Comparison of ENCODE assay signal across 8 mouse cellular contexts in the genomic region with DNA sequence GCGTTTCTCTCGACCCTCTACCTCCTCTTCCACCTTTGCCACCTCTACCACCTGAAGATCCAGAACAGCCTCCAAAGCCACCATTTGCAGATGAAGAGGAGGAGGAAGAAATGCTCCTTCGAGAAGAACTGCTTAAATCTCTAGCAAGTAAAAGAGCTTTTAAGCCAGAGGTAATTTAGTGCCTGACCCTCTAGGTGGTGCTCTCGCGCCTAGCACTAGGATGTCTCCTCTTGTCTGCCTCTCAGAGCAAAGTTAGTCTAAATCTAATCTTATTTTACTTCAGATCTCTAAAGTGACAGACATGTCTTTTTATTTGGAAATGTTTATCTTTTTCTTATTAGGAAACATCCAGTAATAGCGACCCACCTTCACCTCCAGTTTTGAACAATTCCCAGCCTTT. TPM values are rescaled to one million over a fixed set of nuclear protein-coding genes. Genes with fewer than 3 reads are reported as not detected.
DNase-seq lines count a peak whose midpoint lies in the region; ATAC-seq lines count a peak whose summit lies in the region.

No protein-coding gene starts in this region.

- 66% methylated on average over 6 of the region's 6 CpGs for WGBS in embryonic facial prominence, embryonic 14.5 days
- 74% methylated on average over 6 of the region's 6 CpGs for WGBS in limb, embryonic 10.5 days

- ATAC-seq in embryonic facial prominence, embryonic 14.5 days (ENCODE audit: low read depth): no peak

- DNase-seq in ovary, postnatal 14 days (ENCODE audit: low spot score): peak; percentile 32
- no peak for DNase-seq in ovary, adult 18-20 months (ENCODE audit: low spot score)
- peak; percentile 48 to 72 for DNase-seq in adrenal gland, postnatal 36 days
- peak; percentile 77 for DNase-seq in embryonic facial prominence, embryonic 14.5 days (ENCODE audit: low spot score)
- DNase-seq in induced T-regulatory cell, adult 2 months (ENCODE audit: low read depth): peak; percentile 77
- peak; percentile 57 for DNase-seq in limb, embryonic 10.5 days (ENCODE audit: low spot score)
- peak; percentile 46 for DNase-seq in retina, postnatal 7 days (ENCODE audit: low read depth, low spot score)
- DNase-seq in urinary bladder, postnatal 36 days (ENCODE audit: low spot score in 2 of 2): peak; percentile 29 to 34

- H3K9me3 ChIP-seq in embryonic facial prominence, embryonic 14.5 days (ENCODE audit: control insufficient read depth, low read length): no peaks in the 10 kb centered on the region
- H3K9me3 ChIP-seq in limb, embryonic 10.5 days (replicated peaks): no peaks in the 10 kb centered on the region

- peaks cover 84% of the 10 kb centered on the region for H3K36me3 ChIP-seq in embryonic facial prominence, embryonic 14.5 days (ENCODE audit: control insufficient read depth, insufficient read depth, low read length)
- H3K36me3 ChIP-seq in limb, embryonic 10.5 days: peaks cover 94% of the 10 kb centered on the region

- H3K4me3 ChIP-seq in embryonic facial prominence, embryonic 14.5 days (ENCODE audit: low read depth, low read length): no peak overlapping the region
- no peak overlapping the region for H3K4me3 ChIP-seq in limb, embryonic 10.5 days

- no peaks in the 10 kb centered on the region for H3K4me1 ChIP-seq in embryonic facial prominence, embryonic 14.5 days (ENCODE audit: control insufficient read depth, insufficient read depth, low read length)
- H3K4me1 ChIP-seq in limb, embryonic 10.5 days: no peaks in the 10 kb centered on the region

- no peak overlapping the region for H3K27ac ChIP-seq in embryonic facial prominence, embryonic 14.5 days (replicated peaks; ENCODE audit: low read depth, low read length)
- no peak overlapping the region for H3K27ac ChIP-seq in limb, embryonic 10.5 days

- no peak overlapping the region for H3K9ac ChIP-seq in embryonic facial prominence, embryonic 14.5 days (ENCODE audit: low read depth, low read length)

- no peaks in the 10 kb centered on the region for H3K27me3 ChIP-seq in embryonic facial prominence, embryonic 14.5 days (replicated peaks; ENCODE audit: control insufficient read depth, insufficient read depth, low read length)
- H3K27me3 ChIP-seq in limb, embryonic 10.5 days (ENCODE audit: low read depth, poor library complexity, severe bottlenecking): no peaks in the 10 kb centered on the region

- no peak overlapping the region for H3K4me2 ChIP-seq in embryonic facial prominence, embryonic 14.5 days (ENCODE audit: low read depth, low read length)

RNA-seq across cellular contexts. Expression of a gene that starts 21.6 kb away (rescaled TPM):
- 10 to 100 TPM; 38.1 to 50.9 TPM for total RNA-seq in adrenal gland, postnatal 36 days (2021)
- polyA plus RNA-seq in embryonic facial prominence, embryonic 14.5 days (2014; fragmentation: Nextera tagmentation; extraction: Ambion mirVana): 26.6 and 27.4 TPM in 2 replicates
- 16.7 and 18.0 TPM in 2 replicates for polyA plus RNA-seq in limb, embryonic 10.5 days (2016; fragmentation: Nextera tagmentation; extraction: Ambion mirVana)

RNA-seq across cellular contexts. Expression of a gene that starts 22.1 kb away (rescaled TPM):
- total RNA-seq in adrenal gland, postnatal 36 days (2021): 10 to 100 TPM; 15.3 to 15.9 TPM
- polyA plus RNA-seq in embryonic facial prominence, embryonic 14.5 days (2014; fragmentation: Nextera tagmentation; extraction: Ambion mirVana): 14.3 and 15.6 TPM in 2 replicates
- polyA plus RNA-seq in limb, embryonic 10.5 days (2016; fragmentation: Nextera tagmentation; extraction: Ambion mirVana): 21.7 and 24.0 TPM in 2 replicates

RNA-seq across cellular contexts. Expression of a gene that starts 44.1 kb away (rescaled TPM):
- 10 to 100 TPM; 25.0 to 41.2 TPM for total RNA-seq in adrenal gland, postnatal 36 days (2021)
- polyA plus RNA-seq in embryonic facial prominence, embryonic 14.5 days (2014; fragmentation: Nextera tagmentation; extraction: Ambion mirVana): 29.3 and 36.2 TPM in 2 replicates
- 21.2 and 26.2 TPM in 2 replicates for polyA plus RNA-seq in limb, embryonic 10.5 days (2016; fragmentation: Nextera tagmentation; extraction: Ambion mirVana)
